Mouse (Mus musculus): Measurements from ENCODE around the gene Mgmt. TPM values are rescaled to one million over a fixed set of nuclear protein-coding genes. Genes with fewer than 3 reads are reported as not detected.

Mgmt gene
- total RNA-seq, 1 experiment from 2014 or later = 3.0 TPM

DNA sequence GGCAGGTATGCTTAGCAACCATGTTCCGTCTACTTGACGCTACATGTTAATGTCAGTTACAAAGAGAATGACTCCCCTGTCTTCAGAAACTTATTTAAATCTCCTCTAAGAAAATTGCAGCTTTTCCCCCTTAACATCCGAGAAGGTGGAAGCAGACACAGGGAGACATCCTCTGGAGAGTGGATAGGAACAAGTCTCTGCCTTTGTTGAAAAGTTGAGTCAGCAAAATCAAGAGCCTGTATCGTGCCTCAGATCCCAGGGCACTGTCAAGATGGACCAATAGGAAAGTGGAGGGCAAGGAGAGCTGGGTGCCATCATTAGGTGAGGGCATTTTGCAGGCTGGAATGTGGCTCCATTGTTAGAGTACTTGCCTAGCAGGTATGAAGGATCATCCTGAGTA lies 172.6 kb downstream of the Mgmt start:
- no peak for ATAC-seq (replicated peaks in 1 of 2; ENCODE audit: insufficient read depth in 1 of 2, low FRiP score in 2 of 2, low TSS enrichment in 1 of 2, low read depth in 1 of 2, poor library complexity in 2 of 2, severe bottlenecking in 2 of 2)

DNA sequence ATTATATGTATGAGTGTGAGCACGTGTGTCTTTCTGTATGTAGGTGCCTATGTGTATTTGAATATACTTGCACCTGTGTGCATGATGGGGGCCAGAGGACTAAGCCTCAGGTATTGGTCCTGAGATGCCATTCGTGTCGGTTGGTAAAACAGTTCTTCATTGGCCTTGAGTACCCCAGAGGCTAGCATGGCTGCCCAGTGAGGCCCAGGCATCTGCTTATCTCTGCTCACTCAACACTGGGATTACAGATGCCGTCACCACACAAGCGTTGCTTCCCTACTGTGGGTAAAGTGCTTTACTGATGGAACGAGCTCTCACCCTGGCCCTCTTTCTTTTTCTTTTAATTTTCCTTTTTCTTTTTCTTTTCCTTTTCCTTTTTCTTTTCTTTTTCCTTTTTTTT lies 173.3 kb downstream of the Mgmt start:
- no peak for ATAC-seq (replicated peaks in 1 of 2; ENCODE audit: insufficient read depth in 1 of 2, low FRiP score in 2 of 2, low TSS enrichment in 1 of 2, low read depth in 1 of 2, poor library complexity in 2 of 2, severe bottlenecking in 2 of 2)

DNA sequence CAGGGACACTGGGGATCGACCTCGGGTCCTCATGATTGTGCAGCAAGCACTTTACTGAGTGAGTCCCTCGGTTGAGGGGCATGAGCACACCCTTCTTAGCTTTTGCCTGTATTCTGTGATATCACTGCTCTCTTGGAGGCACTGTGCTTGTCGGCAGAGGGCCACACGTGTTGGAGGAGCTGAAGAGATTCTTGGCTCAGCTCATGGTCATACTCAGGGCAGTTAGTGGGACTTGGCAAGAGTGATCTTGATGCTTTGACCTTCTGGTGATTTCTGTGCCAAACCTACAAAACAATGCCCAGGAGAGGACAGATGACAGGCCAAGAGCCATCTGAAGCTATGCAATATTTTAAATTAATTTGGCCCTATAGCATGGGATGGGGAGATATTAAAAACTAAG lies 174.4 kb downstream of the Mgmt start:
- no peak for ATAC-seq (replicated peaks in 1 of 2; ENCODE audit: insufficient read depth in 1 of 2, low FRiP score in 2 of 2, low TSS enrichment in 1 of 2, low read depth in 1 of 2, poor library complexity in 2 of 2, severe bottlenecking in 2 of 2)

DNA sequence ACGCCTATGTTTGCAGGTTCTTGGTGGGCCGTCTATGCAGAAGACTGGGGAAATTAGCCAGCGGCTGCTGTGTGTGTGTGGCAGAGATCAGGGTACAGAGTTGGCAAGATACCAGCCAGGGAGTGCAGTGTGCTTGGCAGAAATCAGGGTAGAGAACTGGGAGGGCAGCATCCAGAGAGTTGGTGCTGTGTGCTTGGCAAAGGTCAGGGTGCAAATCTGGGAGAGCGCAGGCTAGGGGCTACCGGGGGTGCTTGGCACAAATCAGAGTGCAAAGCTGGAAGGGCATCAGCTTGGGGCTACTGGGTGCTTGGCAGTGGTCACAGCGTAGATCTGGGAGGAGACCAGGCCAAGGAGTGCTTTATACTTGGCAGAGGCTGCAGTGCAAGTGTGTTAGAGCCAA lies 175.4 kb downstream of the Mgmt start:
- ATAC-seq (replicated peaks in 1 of 2; ENCODE audit: insufficient read depth in 1 of 2, low FRiP score in 2 of 2, low TSS enrichment in 1 of 2, low read depth in 1 of 2, poor library complexity in 2 of 2, severe bottlenecking in 2 of 2) = no peak

DNA sequence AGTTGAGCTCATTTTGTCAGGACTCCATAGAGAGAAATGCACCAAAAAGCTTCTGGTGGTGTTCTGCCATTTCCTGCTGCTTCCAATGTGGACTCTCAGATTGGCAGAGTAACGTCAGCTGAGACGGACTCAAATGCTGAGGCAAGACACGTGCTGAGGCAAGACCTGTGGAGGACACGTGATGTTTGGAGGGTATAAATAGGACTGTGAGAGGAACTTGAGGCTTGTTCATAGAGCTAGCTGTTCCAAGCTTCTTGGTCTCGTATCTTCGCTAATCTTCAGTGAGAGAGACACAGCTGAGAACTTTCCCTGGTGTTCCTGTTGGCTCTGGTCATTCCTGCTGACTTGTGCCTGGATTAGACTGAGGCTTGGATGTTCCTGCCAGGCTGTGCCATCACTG lies 176.9 kb downstream of the Mgmt start:
- no peak for ATAC-seq (replicated peaks in 1 of 2; ENCODE audit: insufficient read depth in 1 of 2, low FRiP score in 2 of 2, low TSS enrichment in 1 of 2, low read depth in 1 of 2, poor library complexity in 2 of 2, severe bottlenecking in 2 of 2)

DNA sequence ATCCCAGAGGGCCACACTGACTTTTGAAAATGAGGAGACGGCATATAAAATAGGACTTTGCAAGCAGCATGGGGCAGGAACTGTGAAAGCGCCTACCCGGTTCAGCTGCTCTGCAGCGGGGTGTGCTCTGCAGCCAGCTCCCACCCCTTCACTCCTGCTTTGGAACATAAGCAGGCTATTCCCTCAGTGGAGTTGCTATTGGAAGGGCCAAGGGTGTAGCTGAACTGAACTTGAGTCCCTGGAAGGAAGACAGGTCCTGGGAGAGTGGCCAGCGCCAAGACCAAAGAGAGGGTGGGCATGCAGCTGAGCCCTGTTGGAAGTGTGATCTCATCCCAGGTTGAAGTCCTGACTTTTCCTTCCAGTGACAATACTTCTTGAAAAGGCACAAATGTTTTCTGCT lies 179.5 kb downstream of the Mgmt start:
- no peak for ATAC-seq (replicated peaks in 1 of 2; ENCODE audit: insufficient read depth in 1 of 2, low FRiP score in 2 of 2, low TSS enrichment in 1 of 2, low read depth in 1 of 2, poor library complexity in 2 of 2, severe bottlenecking in 2 of 2)

DNA sequence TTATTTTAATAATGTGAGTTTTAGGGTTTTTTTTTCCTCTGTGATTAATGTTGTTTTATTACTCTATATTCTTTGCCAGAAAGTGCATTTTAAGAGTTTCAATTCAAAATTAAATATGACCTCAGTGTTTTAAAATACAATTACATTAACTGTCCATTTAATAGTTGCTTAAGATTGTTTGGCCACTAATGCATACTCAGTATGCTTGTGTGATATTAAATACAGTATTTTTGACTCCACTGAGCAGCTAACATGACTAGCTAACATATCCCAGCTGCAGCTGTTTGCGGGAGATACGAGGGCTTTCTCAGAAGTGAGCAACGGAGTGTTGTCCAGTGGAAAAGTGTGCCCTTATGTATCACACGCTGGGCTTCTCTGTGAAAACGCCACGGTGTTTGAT lies 179.9 kb downstream of the Mgmt start:
- no peak for ATAC-seq (replicated peaks in 1 of 2; ENCODE audit: insufficient read depth in 1 of 2, low FRiP score in 2 of 2, low TSS enrichment in 1 of 2, low read depth in 1 of 2, poor library complexity in 2 of 2, severe bottlenecking in 2 of 2)

DNA sequence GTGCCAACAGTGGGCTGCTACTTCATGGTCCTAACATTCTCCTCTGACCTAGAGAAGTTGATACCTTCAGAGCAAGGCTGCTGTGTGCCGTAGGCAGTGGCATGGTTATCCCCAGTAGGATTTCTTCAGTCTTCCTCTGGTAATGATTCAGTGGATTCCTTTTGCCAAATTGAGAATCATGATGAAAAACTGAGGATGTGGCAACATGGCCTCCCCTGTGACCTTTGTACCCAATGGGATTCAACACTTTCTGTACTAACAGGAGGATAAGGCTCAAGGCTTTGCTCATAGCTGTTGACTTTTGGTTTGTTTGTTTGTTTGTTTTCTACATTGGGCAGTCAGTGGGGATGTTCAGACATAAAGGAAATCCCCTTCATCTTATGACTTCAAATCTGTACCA lies 180.9 kb downstream of the Mgmt start:
- ATAC-seq (replicated peaks in 1 of 2; ENCODE audit: insufficient read depth in 1 of 2, low FRiP score in 2 of 2, low TSS enrichment in 1 of 2, low read depth in 1 of 2, poor library complexity in 2 of 2, severe bottlenecking in 2 of 2) = no peak

DNA sequence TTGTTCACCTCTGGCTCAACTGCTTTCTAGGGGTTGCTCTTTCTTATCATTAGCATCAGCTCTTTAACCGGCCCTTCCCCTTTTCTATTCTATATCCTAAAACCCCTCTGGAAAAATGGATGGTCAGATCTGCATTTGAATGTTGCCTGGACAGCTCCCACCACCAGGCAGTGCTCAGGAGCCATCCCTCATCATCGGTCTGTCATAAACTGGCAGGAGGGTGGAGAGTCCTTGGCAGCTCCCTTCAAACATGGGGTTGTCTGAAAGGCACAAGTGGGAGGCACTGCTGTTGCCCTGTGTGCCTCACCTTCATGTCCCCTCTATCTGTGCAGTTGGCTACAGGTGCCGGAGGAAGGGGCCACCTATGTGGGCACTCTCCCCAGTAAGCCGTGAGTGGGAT lies 185.8 kb downstream of the Mgmt start:
- ATAC-seq (replicated peaks in 1 of 2; ENCODE audit: insufficient read depth in 1 of 2, low FRiP score in 2 of 2, low TSS enrichment in 1 of 2, low read depth in 1 of 2, poor library complexity in 2 of 2, severe bottlenecking in 2 of 2) = no peak

DNA sequence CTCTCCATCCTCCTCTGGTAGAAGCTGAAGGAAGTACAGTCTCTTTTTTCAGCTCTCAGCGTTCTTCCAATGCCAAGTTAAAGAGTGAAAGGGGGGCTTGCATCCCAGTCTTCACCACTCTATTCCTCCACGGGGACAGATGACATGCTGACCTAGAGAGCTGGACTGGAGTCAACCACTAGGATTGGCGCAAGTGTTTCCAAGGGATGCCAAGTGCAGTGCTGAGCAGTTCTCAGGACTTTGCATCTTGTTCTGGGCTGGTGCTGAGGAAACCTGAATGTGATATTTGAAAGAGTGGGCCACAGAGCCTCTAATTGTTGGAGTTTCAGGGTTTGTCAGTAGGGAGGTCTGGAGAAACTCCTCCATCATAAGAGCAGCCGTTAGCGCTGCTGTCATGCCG lies 187.8 kb downstream of the Mgmt start:
- no peak for ATAC-seq (replicated peaks in 1 of 2; ENCODE audit: insufficient read depth in 1 of 2, low FRiP score in 2 of 2, low TSS enrichment in 1 of 2, low read depth in 1 of 2, poor library complexity in 2 of 2, severe bottlenecking in 2 of 2)

DNA sequence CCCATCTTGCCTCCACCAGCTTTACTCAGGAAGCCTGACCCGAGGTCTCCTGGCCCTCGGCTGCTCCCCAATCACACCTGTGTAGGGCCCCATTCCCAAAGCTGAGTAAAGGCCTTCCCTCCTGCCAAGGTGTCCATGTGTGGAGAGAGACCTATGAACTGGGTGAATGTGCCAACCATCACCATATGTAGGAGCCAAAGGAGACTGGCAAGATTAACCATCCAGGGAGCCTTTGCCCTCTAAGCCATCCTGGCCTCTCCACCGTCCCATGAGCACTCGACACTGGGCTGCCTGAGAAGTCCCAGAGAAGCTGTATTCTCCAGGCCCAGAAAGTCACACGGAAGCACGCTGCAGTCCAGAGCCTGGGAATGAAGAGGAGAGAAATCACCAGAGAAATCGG lies 190.2 kb downstream of the Mgmt start:
- ATAC-seq (replicated peaks in 1 of 2; ENCODE audit: insufficient read depth in 1 of 2, low FRiP score in 2 of 2, low TSS enrichment in 1 of 2, low read depth in 1 of 2, poor library complexity in 2 of 2, severe bottlenecking in 2 of 2) = no peak

DNA sequence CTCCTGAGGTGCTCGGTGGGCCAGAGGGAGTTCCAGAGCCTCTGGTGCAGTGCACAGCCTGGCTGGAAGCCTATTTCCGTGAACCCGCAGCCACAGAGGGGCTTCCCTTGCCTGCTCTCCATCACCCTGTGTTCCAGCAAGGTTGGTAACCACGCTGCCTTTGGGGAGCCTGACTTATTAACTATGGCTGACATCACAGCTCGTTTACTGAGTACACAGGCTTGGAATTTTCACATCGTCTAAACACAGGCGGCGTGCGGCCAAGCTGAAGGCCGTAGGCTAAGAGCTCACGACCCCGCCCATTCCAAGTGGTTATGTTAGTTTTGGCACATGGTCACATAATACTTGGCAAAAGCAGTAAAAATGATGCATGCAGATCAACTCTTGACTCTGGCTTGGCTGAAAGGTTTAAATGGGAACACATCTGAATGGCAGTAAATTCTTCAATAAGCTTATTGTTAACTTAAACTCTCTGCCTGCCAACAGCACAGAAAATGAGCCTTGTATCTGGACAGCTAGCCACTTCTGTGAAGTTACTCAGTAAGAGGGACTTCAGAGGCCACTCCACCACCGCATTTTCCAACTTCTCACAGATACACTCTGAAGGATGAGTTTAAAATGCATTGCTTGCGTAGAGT lies 191.7 kb downstream of the Mgmt start:
- no peak for ATAC-seq (replicated peaks in 1 of 2; ENCODE audit: insufficient read depth in 1 of 2, low FRiP score in 2 of 2, low TSS enrichment in 1 of 2, low read depth in 1 of 2, poor library complexity in 2 of 2, severe bottlenecking in 2 of 2)

DNA sequence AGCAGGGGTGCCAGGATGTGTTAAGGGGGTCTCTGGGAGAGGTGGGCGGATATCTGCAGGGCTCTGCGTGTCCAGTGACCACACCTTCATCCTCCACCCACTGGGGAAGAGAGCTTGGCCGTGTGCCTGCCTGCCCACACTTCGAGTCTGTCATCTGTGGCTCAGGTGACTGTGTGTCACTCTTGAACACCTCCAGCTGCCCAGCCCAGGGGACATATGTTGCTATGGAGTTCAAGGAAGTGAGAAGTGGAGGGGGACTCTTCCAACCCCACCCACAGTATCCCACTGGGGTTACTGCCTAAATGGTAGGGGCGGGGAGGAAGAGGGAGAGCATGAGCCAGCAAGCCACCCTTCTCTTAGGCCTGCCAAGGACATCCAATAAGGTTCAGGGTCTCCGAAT lies 192.7 kb downstream of the Mgmt start:
- ATAC-seq (replicated peaks in 1 of 2; ENCODE audit: insufficient read depth in 1 of 2, low FRiP score in 2 of 2, low TSS enrichment in 1 of 2, low read depth in 1 of 2, poor library complexity in 2 of 2, severe bottlenecking in 2 of 2) = no peak

DNA sequence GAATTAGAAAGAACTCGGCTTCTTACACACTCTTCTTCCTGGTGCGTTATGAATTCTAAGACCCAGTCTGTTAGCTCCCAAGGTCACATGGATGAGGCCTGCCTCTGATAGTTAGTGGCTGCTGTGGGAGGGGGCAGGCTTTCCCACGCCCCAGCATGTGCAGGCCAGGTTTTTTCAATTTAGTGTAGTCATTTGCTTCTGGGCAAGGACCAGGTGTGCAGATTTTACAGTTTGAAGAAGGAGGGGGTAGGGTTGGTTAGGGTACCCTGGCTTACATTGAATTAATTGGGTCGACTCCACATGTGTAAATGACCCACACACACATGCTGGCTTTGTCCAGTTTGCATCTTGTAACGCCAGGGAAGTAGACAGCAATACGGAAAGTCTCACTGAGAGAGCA lies 193.7 kb downstream of the Mgmt start:
- no peak for ATAC-seq (replicated peaks in 1 of 2; ENCODE audit: insufficient read depth in 1 of 2, low FRiP score in 2 of 2, low TSS enrichment in 1 of 2, low read depth in 1 of 2, poor library complexity in 2 of 2, severe bottlenecking in 2 of 2)

DNA sequence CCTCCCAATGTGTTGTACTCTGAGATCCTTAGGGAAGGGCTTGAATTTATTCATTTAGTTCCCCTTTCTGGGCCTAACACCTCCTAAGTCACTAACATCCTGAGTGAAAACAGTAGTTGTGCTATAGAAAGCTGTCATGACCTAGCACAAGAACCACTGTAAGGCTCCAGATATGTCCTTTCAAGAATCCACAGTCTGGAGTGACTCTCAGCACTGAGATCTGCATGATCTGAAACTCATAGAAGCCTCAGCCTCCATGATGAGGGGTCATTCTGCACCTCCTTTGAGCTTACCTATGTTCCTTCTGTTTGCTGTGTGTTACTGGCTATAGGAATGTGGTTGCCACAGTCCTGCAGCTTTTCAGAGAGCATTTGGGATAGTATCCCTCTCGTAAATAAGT lies 200.1 kb downstream of the Mgmt start:
- no peak for ATAC-seq (replicated peaks in 1 of 2; ENCODE audit: insufficient read depth in 1 of 2, low FRiP score in 2 of 2, low TSS enrichment in 1 of 2, low read depth in 1 of 2, poor library complexity in 2 of 2, severe bottlenecking in 2 of 2)

DNA sequence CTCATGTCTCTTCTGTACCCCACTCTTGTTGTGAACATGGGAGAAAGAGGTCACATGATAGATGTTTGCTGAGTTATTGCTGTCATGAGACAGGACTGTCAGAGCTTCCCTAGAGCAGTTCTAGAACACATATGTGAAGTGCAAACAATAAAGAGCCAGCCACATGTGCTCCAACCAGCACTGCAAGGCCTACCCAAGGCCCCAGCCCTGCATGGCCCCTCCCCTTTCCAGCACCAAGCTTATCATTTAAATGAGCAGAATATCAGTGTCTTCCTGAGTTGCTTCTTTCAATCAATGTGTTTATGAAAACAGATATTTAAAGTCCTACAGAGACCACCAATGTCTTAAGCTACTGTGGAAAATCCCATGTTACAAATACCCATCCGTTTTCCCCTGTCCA lies 201.3 kb downstream of the Mgmt start:
- no peak for ATAC-seq (replicated peaks in 1 of 2; ENCODE audit: insufficient read depth in 1 of 2, low FRiP score in 2 of 2, low TSS enrichment in 1 of 2, low read depth in 1 of 2, poor library complexity in 2 of 2, severe bottlenecking in 2 of 2)

DNA sequence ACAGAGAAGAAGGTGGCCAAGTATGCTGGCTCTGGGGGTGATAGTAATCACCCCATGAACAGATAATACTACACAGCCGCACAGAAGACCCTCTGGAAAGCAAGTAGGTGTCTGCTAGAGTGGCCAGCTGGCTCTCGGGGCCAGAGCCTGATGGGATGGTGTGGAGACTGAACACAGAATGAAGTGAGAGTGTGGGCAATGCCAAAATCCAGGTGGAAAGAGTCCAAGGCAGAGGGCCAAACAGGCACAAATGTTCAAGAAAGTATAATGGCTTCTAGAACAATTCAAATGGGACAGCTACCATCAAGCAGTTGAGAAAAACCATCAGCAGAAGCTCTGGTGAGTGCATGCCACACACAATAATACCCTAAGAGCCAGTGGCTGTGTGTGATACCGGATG lies 205.4 kb downstream of the Mgmt start:
- no peak for ATAC-seq (replicated peaks in 1 of 2; ENCODE audit: insufficient read depth in 1 of 2, low FRiP score in 2 of 2, low TSS enrichment in 1 of 2, low read depth in 1 of 2, poor library complexity in 2 of 2, severe bottlenecking in 2 of 2)

DNA sequence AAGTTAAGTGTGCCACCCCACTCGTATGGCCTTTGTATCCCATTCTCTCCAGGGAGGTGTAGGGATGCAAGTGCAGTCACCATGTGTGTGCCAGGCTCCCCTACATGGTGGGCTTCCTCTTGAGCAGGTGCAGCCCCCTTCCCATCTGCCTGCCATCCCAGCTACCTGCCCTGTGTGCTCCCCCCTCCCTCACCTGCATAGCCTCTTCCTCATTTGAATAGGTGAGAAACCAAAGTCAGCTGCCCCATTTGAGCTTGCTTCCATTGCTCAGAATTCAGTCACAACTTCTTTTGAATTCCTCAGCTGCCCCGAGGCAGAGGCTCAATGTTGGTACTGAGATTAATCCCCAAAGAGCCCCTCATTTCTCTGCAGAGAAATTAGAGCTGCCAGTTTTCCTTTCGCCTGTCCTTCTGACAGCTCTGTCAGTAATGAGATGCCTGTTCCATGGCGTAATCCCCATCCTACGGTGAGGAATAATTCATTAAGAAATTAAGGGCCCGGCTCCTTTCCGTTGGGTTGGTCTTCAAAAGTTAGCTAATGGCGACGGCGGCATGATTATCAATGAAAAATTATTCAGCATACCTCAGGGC lies 208.3 kb downstream of the Mgmt start:
- ATAC-seq (replicated peaks in 1 of 2; ENCODE audit: insufficient read depth in 1 of 2, low FRiP score in 2 of 2, low TSS enrichment in 1 of 2, low read depth in 1 of 2, poor library complexity in 2 of 2, severe bottlenecking in 2 of 2) = no peak

DNA sequence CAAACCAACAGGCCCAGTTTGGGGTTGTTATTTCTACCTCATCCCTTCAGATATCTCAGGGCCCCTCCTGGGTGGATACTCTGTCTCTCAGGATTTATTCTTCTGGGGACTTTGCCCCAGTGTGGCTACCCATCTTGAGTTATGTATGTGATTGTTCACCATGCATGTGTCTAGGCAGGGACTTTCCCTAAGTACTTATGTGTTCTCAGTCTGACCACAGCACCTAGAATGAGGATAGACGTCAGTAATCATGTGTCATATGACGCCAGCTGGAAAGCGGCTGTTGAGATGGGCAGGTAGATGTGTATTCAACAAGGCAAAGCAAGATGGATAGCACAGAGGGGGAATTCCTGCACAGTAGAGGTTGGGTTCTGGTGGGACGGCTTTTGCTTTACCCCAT lies 217.7 kb downstream of the Mgmt start:
- no peak for ATAC-seq (replicated peaks in 1 of 2; ENCODE audit: insufficient read depth in 1 of 2, low FRiP score in 2 of 2, low TSS enrichment in 1 of 2, low read depth in 1 of 2, poor library complexity in 2 of 2, severe bottlenecking in 2 of 2)

Measured in hematopoietic stem cell, adult 5-6 weeks (primary cell).